ENCODE assay signal across 17 mouse cellular contexts in the genomic region with DNA sequence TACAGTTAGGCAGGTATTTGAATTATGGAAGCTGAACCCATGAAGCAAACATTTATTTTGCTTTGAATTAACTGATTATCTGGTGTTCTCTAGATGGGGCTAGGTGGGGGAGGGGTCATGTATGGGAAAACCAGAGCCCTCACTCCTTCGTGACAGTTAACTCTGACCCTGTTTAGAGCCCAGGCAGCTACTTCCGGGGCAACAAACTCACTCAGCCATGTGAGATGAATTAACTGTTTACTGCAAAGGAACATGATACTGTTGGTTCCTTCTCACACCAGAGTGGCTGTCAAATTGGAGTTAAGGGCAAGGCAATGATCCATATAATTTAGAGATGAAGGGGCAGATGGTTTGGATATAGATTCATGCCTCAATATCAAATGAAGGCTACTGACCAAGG.
A peak's percentile ranks its signal among the peaks of the same experiment; 100 is the strongest.
DNase-seq lines count a peak whose midpoint lies in the region; ATAC-seq lines count a peak whose summit lies in the region.
"Had no signal": no experiment of that assay in that cellular context is flagged by ENCODE, and none has a peak within 500 bp of the region (broad histone marks: within the 10 kb centered on the region; RNA-seq: fewer than 3 reads in every experiment).

No protein-coding gene starts in this region.

- ATAC-seq in heart, embryonic 12.5 days (ENCODE audit: insufficient number of reproducible peaks, low FRiP score) = no peak
- ATAC-seq in kidney, embryonic 15.5 days (replicated peaks; ENCODE audit: low FRiP score) = peak; percentile 70
- ATAC-seq in embryonic facial prominence, embryonic 11.5 days (replicated peaks; ENCODE audit: insufficient number of reproducible peaks, low FRiP score, low TSS enrichment, low read depth) = no peak
- ATAC-seq: activated CD4-positive, CD25-positive, alpha-beta regulatory T cell, adult 4 months; forebrain, embryonic 13.5 days; forebrain, postnatal 0 days; Patski had no signal

- no peaks in the 10 kb centered on the region for H3K36me3 ChIP-seq in heart, embryonic 10.5 days
- no peaks in the 10 kb centered on the region for H3K36me3 ChIP-seq in heart, embryonic 12.5 days
- H3K36me3 ChIP-seq in kidney, embryonic 15.5 days = no peaks in the 10 kb centered on the region
- H3K36me3 ChIP-seq in embryonic facial prominence, embryonic 11.5 days (replicated peaks; ENCODE audit: control insufficient read depth, insufficient read depth, low read depth, low read length) = no peaks in the 10 kb centered on the region
- H3K36me3 ChIP-seq: hindbrain, embryonic 15.5 days had no signal

- no peaks in the 10 kb centered on the region for H3K9me3 ChIP-seq in heart, embryonic 10.5 days
- no peaks in the 10 kb centered on the region for H3K9me3 ChIP-seq in heart, embryonic 12.5 days (replicated peaks)
- no peaks in the 10 kb centered on the region for H3K9me3 ChIP-seq in kidney, embryonic 15.5 days (replicated peaks)
- H3K9me3 ChIP-seq in embryonic facial prominence, embryonic 11.5 days (replicated peaks; ENCODE audit: control insufficient read depth, low read length) = no peaks in the 10 kb centered on the region
- H3K9me3 ChIP-seq: forebrain, embryonic 13.5 days; hindbrain, embryonic 15.5 days had no signal

- H3K27me3 ChIP-seq in heart, embryonic 10.5 days (ENCODE audit: insufficient read depth, poor library complexity, severe bottlenecking) = no peaks in the 10 kb centered on the region
- no peaks in the 10 kb centered on the region for H3K27me3 ChIP-seq in heart, embryonic 12.5 days (replicated peaks)
- no peaks in the 10 kb centered on the region for H3K27me3 ChIP-seq in kidney, embryonic 15.5 days
- no peaks in the 10 kb centered on the region for H3K27me3 ChIP-seq in embryonic facial prominence, embryonic 11.5 days (ENCODE audit: control insufficient read depth, insufficient read depth, low read length)
- H3K27me3 ChIP-seq: hindbrain, embryonic 15.5 days; Patski had no signal

- peak; percentile 48 for DNase-seq in heart, embryonic 10.5 days (ENCODE audit: low spot score)
- no peak for DNase-seq in kidney, postnatal 14 days
- peak; percentile 24 for DNase-seq in adipocyte (ENCODE audit: low spot score)
- peak; percentile 47 for DNase-seq in embryonic facial prominence, embryonic 11.5 days (ENCODE audit: low spot score)
- DNase-seq: adrenal gland, adult 8-10 months; adrenal gland, postnatal 36 days; cerebellum, adult 2 months; cerebellum, postnatal 10 days; forebrain, postnatal 0 days; gastrocnemius, postnatal 14 days; heart, postnatal 10 days had no signal

- no peak overlapping the region for H3K4me2 ChIP-seq in heart, embryonic 12.5 days
- H3K4me2 ChIP-seq in kidney, embryonic 15.5 days = no peak overlapping the region
- no peak overlapping the region for H3K4me2 ChIP-seq in embryonic facial prominence, embryonic 11.5 days (ENCODE audit: low read depth, low read length)
- H3K4me2 ChIP-seq: forebrain, embryonic 13.5 days; hindbrain, embryonic 15.5 days had no signal

- H3K9ac ChIP-seq in heart, embryonic 12.5 days = no peak overlapping the region
- H3K9ac ChIP-seq in kidney, embryonic 15.5 days = no peak overlapping the region
- H3K9ac ChIP-seq in embryonic facial prominence, embryonic 11.5 days (replicated peaks; ENCODE audit: low read length) = no peak overlapping the region
- H3K9ac ChIP-seq: forebrain, embryonic 13.5 days; forebrain, postnatal 0 days; hindbrain, embryonic 15.5 days had no signal

- peaks cover 19% of the 10 kb centered on the region for H3K4me1 ChIP-seq in heart, embryonic 10.5 days
- H3K4me1 ChIP-seq in heart, embryonic 12.5 days (replicated peaks) = 0 out of 2 replicates have a peak, but pooled peaks cover 3% of the 10 kb centered on the region
- H3K4me1 ChIP-seq in kidney, embryonic 15.5 days = peaks cover 40% of the 10 kb centered on the region
- no peaks in the 10 kb centered on the region for H3K4me1 ChIP-seq in embryonic facial prominence, embryonic 11.5 days (ENCODE audit: control insufficient read depth, insufficient read depth, low read length)
- H3K4me1 ChIP-seq: hindbrain, embryonic 15.5 days had no signal

- WGBS in heart, embryonic 10.5 days = 25% methylated on average over 2 of the region's 2 CpGs
- WGBS in heart, embryonic 12.5 days = 21% methylated on average over 2 of the region's 2 CpGs
- 4% methylated on average over 2 of the region's 2 CpGs for WGBS in kidney, embryonic 15.5 days
- 3% methylated on average over 2 of the region's 2 CpGs for WGBS in embryonic facial prominence, embryonic 11.5 days

- H3K4me3 ChIP-seq in heart, embryonic 10.5 days = no peak overlapping the region
- no peak overlapping the region for H3K4me3 ChIP-seq in heart, embryonic 12.5 days
- H3K4me3 ChIP-seq in kidney, embryonic 15.5 days (replicated peaks) = no peak overlapping the region
- no peak overlapping the region for H3K4me3 ChIP-seq in embryonic facial prominence, embryonic 11.5 days (ENCODE audit: low read depth, low read length)
- H3K4me3 ChIP-seq: forebrain, embryonic 13.5 days; hindbrain, embryonic 15.5 days had no signal

- no peak overlapping the region for H3K27ac ChIP-seq in heart, embryonic 10.5 days
- no peak overlapping the region for H3K27ac ChIP-seq in heart, embryonic 12.5 days (ENCODE audit: poor library complexity, severe bottlenecking)
- peak overlapping the region; percentile 55 for H3K27ac ChIP-seq in kidney, embryonic 15.5 days
- H3K27ac ChIP-seq in embryonic facial prominence, embryonic 11.5 days (replicated peaks; ENCODE audit: low read depth, low read length) = no peak overlapping the region
- H3K27ac ChIP-seq: forebrain, embryonic 13.5 days; hindbrain, embryonic 15.5 days had no signal
